Mouse (Mus musculus) G1E (cell line): ENCODE results near the gene AI661453. TPM values are rescaled to one million over a fixed set of nuclear protein-coding genes. Genes with fewer than 3 reads are reported as not detected.

Experiments
- ATAC-seq: 2 replicates; pipeline ENCODE4 v1.8.0; 2016; ENCODE audit warnings: mild to moderate bottlenecking; ENCODE audit not compliant: insufficient number of reproducible peaks, poor library complexity, low FRiP score, severe bottlenecking; ENCODE audit errors: extremely low read depth
- DNase-seq: peaks from one replicate; pipeline ENCODE4 v3.0.0; 2012; ENCODE audit warnings: low spot score
- H3K27me3 ChIP-seq: 2 replicates; pipeline ENCODE4 v1.6.1; 2012; ENCODE audit warnings: mild to moderate bottlenecking, low read length, inconsistent platforms; ENCODE audit not compliant: insufficient read depth
- H3K36me3 ChIP-seq: replicated peaks from 2 replicates; pipeline ENCODE3; 2012; ENCODE audit warnings: mild to moderate bottlenecking, inconsistent platforms
- H3K4me1 ChIP-seq: 2 replicates; pipeline ENCODE4 v1.6.1; 2012; ENCODE audit warnings: low read depth, low read length, inconsistent platforms, mixed read lengths; ENCODE audit not compliant: insufficient read depth
- H3K4me3 ChIP-seq: 2 replicates; pipeline ENCODE4 v1.5.1; 2012; ENCODE audit warnings: low read depth, mild to moderate bottlenecking, inconsistent platforms, low read length, moderate library complexity, mixed read lengths
- H3K9me3 ChIP-seq: replicated peaks from 2 replicates; pipeline ENCODE4 v1.6.1; 2012; ENCODE audit warnings: inconsistent platforms
- CTCF ChIP-seq: IDR thresholded peaks from 2 replicates; pipeline ENCODE4 v1.5.1; 2012; ENCODE audit warnings: low read depth, low read length, inconsistent platforms, mixed read lengths
- GATA1 ChIP-seq: IDR thresholded peaks from 2 replicates; pipeline ENCODE4 v1.6.1; 2012; ENCODE audit warnings: borderline replicate concordance, low read length, inconsistent platforms, mixed read lengths
- GATA2 ChIP-seq: IDR thresholded peaks from 2 replicates; pipeline ENCODE4 v1.6.1; 2012; ENCODE audit warnings: low read depth, low read length, inconsistent platforms, borderline replicate concordance
- POLR2AphosphoS5 ChIP-seq: IDR thresholded peaks from 2 replicates; pipeline ENCODE4 v1.6.1; 2012; ENCODE audit warnings: low read depth, low read length, inconsistent platforms; ENCODE audit not compliant: insufficient replicate concordance
- TAL1 ChIP-seq: conservative IDR thresholded peaks from 2 replicates; pipeline ENCODE4 v1.6.1; 2012; ENCODE audit warnings: low read depth, low read length, inconsistent platforms, mixed read lengths
- polyA plus RNA-seq: library from polyadenylated mRNA; stranded (reverse); fragments of >175 nt; gene quantifications from 2 replicates; pipeline ENCODE4 v1.2.3, GENCODE M21; 2012
- total RNA-seq, 2 experiments: library from RNA; stranded (forward) in 1 of 2; stranded (reverse) in 1 of 2; fragments of 200-1000 nt in 1 of 2; fragments of >200 nt in 1 of 2; fragmentation: Nextera tagmentation in 1 of 2; gene quantifications; 2 replicates each; pipeline ENCODE4 v1.2.3; 2014 to 2017

AI661453 gene
- total and polyA plus RNA-seq, 3 experiments: under 0.01 to 0.03 TPM; not detected in 1

DNA sequence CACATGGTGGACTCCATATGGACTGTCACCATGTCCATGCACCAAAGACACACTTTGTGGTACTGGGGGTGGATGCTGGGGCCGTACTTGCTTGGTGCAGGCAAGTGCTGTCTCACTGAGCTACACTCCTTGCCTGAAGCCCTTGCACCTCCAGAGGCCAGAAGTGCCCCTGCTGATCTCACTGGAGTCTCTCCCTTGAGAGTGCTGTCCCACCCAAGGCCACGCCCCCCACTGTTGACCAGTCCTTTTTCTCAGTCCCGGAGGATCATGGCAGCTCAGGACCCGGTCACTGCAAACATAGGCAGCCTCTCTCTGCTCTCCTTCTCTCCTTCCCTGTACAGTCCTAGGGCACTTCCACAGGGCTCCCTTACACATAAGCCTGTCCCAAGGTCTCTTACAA lies 37.8 kb downstream of the AI661453 start:
- no peaks in the 10 kb centered on the region for H3K9me3 ChIP-seq
- TF ChIP-seq GATA1 (no peak), TAL1 (no peak), CTCF (no peak), GATA2 (no peak), POLR2AphosphoS5 (no peak)
- H3K4me3 ChIP-seq: no peak overlapping the region
- H3K27me3 ChIP-seq: peaks cover 27% of the 10 kb centered on the region
- H3K36me3 ChIP-seq: no peaks in the 10 kb centered on the region
- ATAC-seq (no peak), DNase-seq (no peak)
- peaks cover 6% of the 10 kb centered on the region; the same call in 1 of the 2 replicates for H3K4me1 ChIP-seq

DNA sequence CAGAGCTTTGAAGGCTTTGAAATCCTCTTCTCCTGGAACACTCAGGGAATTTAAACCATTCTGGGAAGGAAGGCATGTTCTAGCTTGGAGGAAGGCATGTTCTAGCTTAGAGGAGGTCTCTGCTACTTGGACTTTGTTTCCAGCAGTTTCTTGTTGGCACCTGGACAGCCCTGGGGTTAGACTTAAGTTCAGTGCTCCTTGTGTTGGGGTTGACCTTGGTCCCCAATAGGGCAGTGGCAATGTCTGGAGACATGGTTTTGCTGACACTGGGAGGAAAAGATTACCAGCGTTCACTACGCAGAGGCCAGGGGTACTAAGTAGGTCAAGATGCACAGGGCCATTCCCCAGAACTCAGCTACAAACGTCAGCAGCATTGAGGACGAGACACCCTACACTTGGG lies 38.8 kb downstream of the AI661453 start:
- ATAC-seq: no peak
- no peaks in the 10 kb centered on the region for H3K9me3 ChIP-seq
- no peak for DNase-seq
- H3K27me3 ChIP-seq: peaks cover 26% of the 10 kb centered on the region
- no peaks in the 10 kb centered on the region for H3K36me3 ChIP-seq
- H3K4me1 ChIP-seq: peaks cover 10% of the 10 kb centered on the region
- no peak for TF ChIP-seq POLR2AphosphoS5
- TF ChIP-seq CTCF: no peak
- TF ChIP-seq GATA2: no peak
- no peak for TF ChIP-seq GATA1
- no peak for TF ChIP-seq TAL1
- no peak overlapping the region for H3K4me3 ChIP-seq

DNA sequence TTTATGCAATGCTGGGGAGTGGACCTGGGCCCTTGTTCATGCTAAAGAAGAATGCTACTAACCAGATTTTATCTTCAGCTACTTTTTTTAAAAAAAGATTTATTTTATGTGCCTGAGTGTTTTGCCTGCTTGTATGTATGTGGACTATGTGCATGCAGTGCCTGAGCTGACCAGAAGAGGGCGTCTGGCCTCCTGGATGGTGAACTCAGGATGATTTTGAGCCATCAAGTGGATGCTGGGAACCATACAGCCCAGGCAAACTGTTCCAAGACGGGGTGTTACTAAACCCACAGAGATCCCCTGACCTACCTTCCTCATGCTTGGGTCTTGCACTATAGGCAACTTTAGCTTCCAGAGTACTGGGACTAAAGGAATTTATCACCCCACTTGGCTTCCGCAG lies 39.3 kb downstream of the AI661453 start:
- TF ChIP-seq GATA2 (no peak), TAL1 (no peak), GATA1 (no peak), CTCF (peak; percentile 15; the same call in 1 of the 2 replicates), POLR2AphosphoS5 (no peak)
- no peaks in the 10 kb centered on the region for H3K36me3 ChIP-seq

DNA sequence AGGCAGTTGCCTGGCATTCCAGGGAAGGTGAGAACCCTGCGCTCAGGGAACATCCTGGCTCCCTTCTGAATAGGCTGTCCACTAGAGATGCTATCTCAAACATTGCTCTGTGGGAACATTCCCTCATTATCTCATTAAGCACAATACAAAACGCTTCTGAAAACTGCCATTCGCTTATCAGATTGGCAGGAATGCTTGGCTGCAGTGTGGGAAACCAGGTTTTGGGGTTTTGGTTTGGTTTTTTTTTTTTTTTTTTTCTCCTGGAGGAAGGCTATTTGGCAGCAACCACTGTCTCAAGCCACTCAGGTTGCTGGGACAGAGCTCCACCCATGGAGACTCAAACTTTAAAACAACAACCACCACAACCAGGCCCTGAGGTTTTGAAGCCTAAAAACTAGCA lies 43.5 kb downstream of the AI661453 start:
- ATAC-seq: no peak
- Histone ChIP-seq H3K9me3 (0 out of 2 replicates have a peak, but pooled peaks cover 2% of the 10 kb centered on the region), H3K4me3 (no peak overlapping the region), H3K4me1 (peaks cover 19% of the 10 kb centered on the region), H3K27me3 (peaks cover 15% of the 10 kb centered on the region; the same call in 1 of the 2 replicates), H3K36me3 (no peaks in the 10 kb centered on the region)
- no peak for DNase-seq
- TF ChIP-seq TAL1: no peak

More for the DNA sequence above, 39.3 kb downstream of the AI661453 start:
- no peak overlapping the region for H3K4me3 ChIP-seq
- H3K9me3 ChIP-seq: no peaks in the 10 kb centered on the region
- DNase-seq: no peak
- H3K4me1 ChIP-seq: peaks cover 12% of the 10 kb centered on the region
- no peak for ATAC-seq
- H3K27me3 ChIP-seq: peaks cover 25% of the 10 kb centered on the region

DNA sequence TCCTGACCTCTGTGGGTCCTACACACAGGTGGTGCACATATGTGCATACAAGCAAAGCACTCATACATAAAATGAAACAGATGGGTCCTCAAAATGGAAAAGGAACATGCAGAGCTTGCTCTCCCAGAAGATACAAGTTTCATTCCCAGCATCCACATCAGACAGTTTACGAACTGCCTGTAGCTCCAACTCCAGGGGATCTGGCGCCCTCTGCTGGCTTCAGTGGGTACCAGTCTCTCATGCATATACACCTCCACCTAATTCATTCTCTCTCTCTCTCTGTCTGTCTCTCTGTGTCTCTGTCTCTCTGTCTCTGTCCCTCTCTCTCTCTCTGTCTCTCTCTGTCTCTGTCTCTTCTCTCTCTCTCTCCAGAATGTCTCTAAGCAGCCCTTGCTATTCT lies 46.0 kb downstream of the AI661453 start:
- peaks cover 15% of the 10 kb centered on the region; the same call in 1 of the 2 replicates for H3K27me3 ChIP-seq
- peaks cover 8% of the 10 kb centered on the region for H3K36me3 ChIP-seq
- DNase-seq (no peak), ATAC-seq (no peak)
- H3K9me3 ChIP-seq: 0 out of 2 replicates have a peak, but pooled peaks cover 2% of the 10 kb centered on the region
- H3K4me1 ChIP-seq: peaks cover 34% of the 10 kb centered on the region
- no peak overlapping the region for H3K4me3 ChIP-seq
- no peak for TF ChIP-seq POLR2AphosphoS5
- no peak for TF ChIP-seq GATA2
- no peak for TF ChIP-seq GATA1
- peak; percentile 90 for TF ChIP-seq CTCF
- TF ChIP-seq TAL1: no peak

DNA sequence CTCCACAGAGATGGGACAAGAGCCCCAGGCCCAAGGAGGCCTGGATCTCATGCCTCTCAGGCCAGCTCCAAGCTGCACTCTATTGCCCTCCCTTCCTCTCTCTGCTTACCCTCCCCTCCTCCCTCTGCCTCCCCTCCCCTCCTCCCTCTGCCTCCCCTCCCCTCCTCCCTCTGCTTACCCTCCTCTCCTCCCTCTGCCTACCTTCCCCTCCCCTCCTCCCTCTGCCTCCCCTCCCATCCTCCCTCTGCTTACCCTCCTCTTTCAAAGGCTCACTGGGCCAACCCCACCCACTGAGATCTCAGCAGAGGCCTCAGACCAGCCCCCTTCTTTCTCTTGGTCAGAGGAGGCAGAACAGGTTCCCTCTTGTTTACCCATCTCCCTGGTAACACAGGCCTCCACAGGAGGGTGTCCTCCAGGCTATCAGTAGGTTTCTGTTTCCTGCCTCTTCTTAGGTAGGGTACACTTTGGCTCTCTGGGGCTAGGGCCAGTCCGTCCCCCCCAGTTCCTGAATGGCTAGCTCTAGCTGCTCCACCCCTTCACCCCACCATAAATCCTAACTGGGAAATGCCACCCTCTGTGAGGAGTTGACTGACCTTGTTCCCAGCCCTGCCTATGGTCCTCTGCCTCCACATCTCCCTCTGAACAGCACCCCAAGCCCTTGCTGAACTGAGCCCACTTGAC lies 48.0 kb downstream of the AI661453 start:
- peaks cover 27% of the 10 kb centered on the region for H3K36me3 ChIP-seq
- peaks cover 32% of the 10 kb centered on the region for H3K4me1 ChIP-seq
- TF ChIP-seq GATA1 (no peak), TAL1 (no peak), CTCF (no peak), GATA2 (no peak), POLR2AphosphoS5 (no peak)
- H3K4me3 ChIP-seq: no peak overlapping the region; the same call in 1 of the 2 replicates
- peak; percentile 43 for ATAC-seq
- peaks cover 10% of the 10 kb centered on the region; the same call in 1 of the 2 replicates for H3K27me3 ChIP-seq
- 0 out of 2 replicates have a peak, but pooled peaks cover 2% of the 10 kb centered on the region for H3K9me3 ChIP-seq
- peak; percentile 52 for DNase-seq
